Mouse (Mus musculus): ENCODE measurements around the gene Tspoap1. TPM values are rescaled to one million over a fixed set of nuclear protein-coding genes. Genes with fewer than 3 reads are reported as not detected.

The Tspoap1 gene
- total RNA-seq (2021): 100 to 1,000 TPM; 148 to 150 TPM

DNA sequence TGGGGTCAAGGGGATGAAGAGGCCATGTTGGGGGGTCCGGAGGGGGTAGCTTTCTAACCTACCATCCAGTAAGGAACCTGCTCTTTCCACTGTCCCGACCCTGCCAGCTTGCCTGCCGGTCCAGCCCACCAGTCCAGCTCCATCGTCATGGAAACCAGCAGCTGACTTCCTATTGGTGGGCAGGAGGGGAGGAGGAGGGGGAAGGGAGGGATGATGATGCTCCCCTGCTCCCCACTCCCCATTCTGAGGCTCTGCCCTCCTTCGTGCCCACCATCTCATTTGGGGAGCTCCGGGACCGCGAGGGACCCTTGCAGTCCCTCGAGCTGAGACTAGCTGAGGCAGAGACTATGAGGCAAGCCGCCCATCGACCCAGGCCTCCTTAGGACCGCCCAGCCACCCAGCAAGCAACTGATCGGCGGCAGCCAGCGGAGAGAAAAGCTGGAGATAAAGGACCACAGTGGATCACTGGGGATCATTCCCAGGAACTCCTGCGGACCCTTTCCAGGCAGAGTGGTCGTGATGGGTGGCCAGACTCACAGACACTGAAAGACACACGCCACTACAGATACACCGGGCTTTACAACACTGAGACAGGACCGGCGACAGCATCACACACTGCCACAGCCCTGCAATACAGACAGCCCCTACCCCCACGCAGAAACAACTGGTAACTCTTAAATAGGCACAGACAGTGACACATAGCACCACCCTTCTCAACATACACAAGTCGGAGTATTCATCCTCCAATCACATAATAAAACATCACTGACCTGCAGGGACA, at the start of gene Tspoap1:
Gene Tspoap1 (plus strand): TSS at position 241 of the 781 bp plus-strand sequence.
- intact Hi-C loops (cut with DNase I): no loop called here
- DNase-seq (ENCODE audit: extremely low spot score in 1 of 2, low spot score in 2 of 2): peak; percentile 82 to 86

- DNase-seq (ENCODE audit: extremely low spot score in 1 of 2, low spot score in 2 of 2): no peak
- intact Hi-C loops (cut with DNase I): no loop called here
Observed at GRCm38 (mm10) chr11:87712188-87712587, 48.2 kb upstream of the Tspoap1 start.

DNA sequence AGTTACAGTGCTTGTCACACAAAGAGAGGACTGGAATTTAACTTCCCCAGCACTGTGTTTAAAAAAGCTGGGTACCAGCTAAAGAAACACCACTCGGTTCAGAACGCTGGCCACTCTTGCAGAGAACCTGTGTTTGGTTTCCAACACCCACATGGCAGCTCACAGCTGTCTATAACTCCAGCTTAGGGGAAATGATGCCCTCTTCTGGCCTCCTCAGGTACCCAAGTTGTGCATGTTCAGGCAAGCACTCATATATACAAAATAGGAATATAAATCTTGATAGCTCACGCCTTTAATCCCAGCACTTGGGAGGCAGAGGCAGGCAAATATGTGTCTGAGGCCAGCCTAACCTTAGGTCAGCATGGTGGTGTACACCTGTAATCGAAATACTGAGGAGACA, 44.3 kb upstream of the Tspoap1 start:
- no peak for DNase-seq (ENCODE audit: extremely low spot score in 1 of 2, low spot score in 2 of 2)
- intact Hi-C loops (cut with DNase I): no loop called here

GRCm38 (mm10) chr11:87719526-87719925, 40.8 kb upstream of the Tspoap1 start:
- no peak for DNase-seq (ENCODE audit: extremely low spot score in 1 of 2, low spot score in 2 of 2)
- intact Hi-C loops (cut with DNase I): no loop called here

GRCm38 (mm10) chr11:87720324-87720723, 40.0 kb upstream of the Tspoap1 start:
- DNase-seq (ENCODE audit: extremely low spot score in 1 of 2, low spot score in 2 of 2): no peak
- intact Hi-C loops (cut with DNase I): no loop called here

GRCm38 (mm10) chr11:87720839-87721238, 39.5 kb upstream of the Tspoap1 start:
- intact Hi-C loops (cut with DNase I): no loop called here
- DNase-seq (ENCODE audit: extremely low spot score in 1 of 2, low spot score in 2 of 2): no peak

DNA sequence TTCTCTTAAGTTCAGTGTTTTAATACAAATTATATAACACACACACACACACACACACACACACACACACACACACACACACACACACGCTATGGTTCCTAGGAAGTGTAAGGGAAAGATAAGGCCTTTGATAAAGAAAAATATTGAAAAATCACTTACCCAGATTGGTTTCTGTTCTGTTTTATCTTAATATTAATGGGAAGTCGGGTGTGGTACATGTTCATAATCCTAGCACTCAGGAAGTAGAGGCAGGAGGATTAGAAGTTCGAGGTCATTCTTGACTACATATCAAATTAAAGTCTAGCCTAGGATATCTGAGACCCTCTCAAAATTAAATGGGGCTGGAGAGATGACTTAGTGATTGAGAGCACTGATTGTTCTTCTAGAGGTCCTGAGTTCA, 38.2 kb upstream of the Tspoap1 start:
- intact Hi-C loops (cut with DNase I): no loop called here
- DNase-seq (ENCODE audit: extremely low spot score in 1 of 2, low spot score in 2 of 2): no peak

DNA sequence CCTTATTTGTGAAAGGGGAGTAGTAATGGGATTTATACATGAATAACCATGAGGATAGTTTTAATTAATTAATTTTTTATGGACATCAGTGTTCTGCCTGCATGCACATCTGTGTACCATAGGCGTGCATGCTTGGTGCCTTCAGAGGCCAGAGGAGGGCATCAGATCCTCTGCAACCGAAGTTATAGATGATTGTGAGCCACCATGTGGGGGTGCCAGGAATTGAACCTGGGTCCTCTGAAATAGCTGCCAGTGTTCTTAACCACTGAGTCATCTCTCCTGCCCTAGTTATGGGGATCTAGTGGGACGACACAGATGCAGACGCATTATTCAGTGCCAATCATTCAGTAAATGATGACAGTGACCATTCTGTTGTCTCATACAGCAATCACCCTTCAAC, 37.5 kb upstream of the Tspoap1 start:
- intact Hi-C loops (cut with DNase I): no loop called here
- DNase-seq (ENCODE audit: extremely low spot score in 1 of 2, low spot score in 2 of 2): no peak

GRCm38 (mm10) chr11:87725515-87725914, 34.8 kb upstream of the Tspoap1 start:
- intact Hi-C loops (cut with DNase I): no loop called here
- DNase-seq (ENCODE audit: extremely low spot score in 1 of 2, low spot score in 2 of 2): no peak

DNA sequence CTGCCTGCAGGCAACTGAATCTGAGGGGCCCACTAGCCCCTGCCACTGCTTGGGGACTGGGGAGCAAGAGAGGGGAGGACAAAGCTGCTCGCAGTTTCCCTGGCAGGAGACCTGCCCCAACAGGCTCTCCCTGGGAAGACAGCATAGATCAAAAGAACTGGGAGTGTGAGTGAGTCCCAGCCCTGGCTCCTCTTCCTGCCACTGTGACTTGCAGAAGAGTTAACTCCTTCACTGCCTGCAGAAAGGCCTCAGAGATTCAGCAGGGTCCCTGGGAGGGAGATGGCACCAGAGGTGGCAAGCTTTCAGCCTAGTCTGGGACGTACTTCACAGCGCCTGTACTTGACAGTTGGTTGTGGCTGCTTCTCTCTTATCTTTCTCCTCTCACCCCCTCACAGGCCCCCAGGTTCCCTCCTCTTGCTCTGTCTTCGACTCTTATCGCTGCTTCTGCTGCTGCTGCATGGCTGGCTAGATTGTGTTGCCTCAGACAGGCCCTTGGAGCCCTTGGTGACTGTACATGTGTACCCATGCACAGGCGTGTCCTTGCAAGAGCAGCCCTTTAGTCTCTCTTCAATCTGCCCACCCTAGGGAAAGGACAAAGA, 34.3 kb upstream of the Tspoap1 start:
- intact Hi-C loops (cut with DNase I): no loop called here
- DNase-seq (ENCODE audit: extremely low spot score in 1 of 2, low spot score in 2 of 2): peak in 1 of 2 experiments; percentile 60

DNA sequence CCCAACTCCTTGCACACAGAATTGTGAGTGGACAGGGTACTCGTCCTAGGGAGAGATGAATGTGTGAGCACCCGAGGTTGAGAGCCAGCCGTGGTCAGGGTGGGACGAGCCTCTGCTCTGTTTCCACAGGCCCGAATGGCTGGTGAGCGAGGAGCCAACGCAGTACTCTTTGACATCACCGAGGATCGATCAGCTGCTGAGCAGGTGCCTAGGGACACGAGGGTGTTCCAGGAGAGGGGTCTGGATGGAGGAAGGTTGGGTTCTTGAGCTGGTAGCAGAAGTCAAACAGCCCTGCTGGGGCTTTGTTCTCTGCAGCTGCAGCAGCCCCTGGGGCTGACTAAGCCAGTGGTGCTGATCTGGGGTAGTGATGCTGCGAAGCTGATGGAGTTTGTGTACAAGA, 33.3 kb upstream of the Tspoap1 start:
- no peak for DNase-seq (ENCODE audit: extremely low spot score in 1 of 2, low spot score in 2 of 2)
- intact Hi-C loops (cut with DNase I): no loop called here

- DNase-seq (ENCODE audit: extremely low spot score in 1 of 2, low spot score in 2 of 2): no peak
- intact Hi-C loops (cut with DNase I): no loop called here
Observed at GRCm38 (mm10) chr11:87727471-87727870, 32.9 kb upstream of the Tspoap1 start.

DNA sequence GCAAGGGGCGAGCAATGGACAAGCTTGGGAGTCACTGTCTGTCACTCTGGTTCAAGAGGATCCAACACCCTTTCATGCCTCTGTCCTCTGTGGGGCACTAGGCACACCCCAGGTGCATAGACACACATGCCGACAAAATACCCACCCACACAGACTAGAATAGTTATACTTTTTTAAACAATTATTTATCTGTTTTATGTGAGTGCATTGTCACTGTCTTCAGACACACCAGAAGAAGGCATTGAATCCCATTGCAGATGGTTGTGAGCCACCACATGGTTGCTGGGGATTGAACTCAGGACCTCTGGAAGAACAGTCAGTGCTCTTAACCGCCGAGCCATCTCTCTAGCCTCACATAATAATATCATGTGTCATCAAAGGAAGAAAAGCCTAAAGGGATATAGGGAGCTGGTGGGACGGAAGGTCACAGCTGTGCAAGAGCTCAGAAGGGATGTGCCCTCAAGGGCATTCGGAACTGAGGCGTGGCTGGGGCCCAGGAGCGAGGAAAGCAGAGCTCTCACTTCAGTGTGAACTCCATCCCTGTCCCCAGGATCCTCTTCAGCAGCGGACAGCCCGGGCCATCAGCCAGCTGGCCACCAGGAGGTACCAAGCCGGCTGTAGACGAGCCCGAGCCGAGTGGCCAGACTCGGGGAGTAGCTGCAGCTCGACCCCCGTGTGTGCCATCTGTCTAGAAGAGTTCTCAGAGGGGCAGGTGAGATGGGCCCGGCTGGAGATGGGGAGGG, 31.3 kb upstream of the Tspoap1 start:
- DNase-seq (ENCODE audit: extremely low spot score in 1 of 2, low spot score in 2 of 2): no peak
- intact Hi-C loops (cut with DNase I): no loop called here

GRCm38 (mm10) chr11:87729593-87730185, 30.7 kb upstream of the Tspoap1 start:
- intact Hi-C loops (cut with DNase I): no loop called here
- DNase-seq (ENCODE audit: extremely low spot score in 1 of 2, low spot score in 2 of 2): no peak

GRCm38 (mm10) chr11:87730652-87731310, 29.6 kb upstream of the Tspoap1 start:
- intact Hi-C loops (cut with DNase I): no loop called here
- DNase-seq (ENCODE audit: extremely low spot score in 1 of 2, low spot score in 2 of 2): no peak

- no peak for DNase-seq (ENCODE audit: extremely low spot score in 1 of 2, low spot score in 2 of 2)
- intact Hi-C loops (cut with DNase I): no loop called here
Observed at GRCm38 (mm10) chr11:87734346-87734745, 26.0 kb upstream of the Tspoap1 start.

GRCm38 (mm10) chr11:87735691-87736090, 24.6 kb upstream of the Tspoap1 start:
- DNase-seq (ENCODE audit: extremely low spot score in 1 of 2, low spot score in 2 of 2): no peak
- intact Hi-C loops (cut with DNase I): loop anchor here (5.0 kb wide), 1 partner anchor 73 kb away; the partner anchor contains the start of gene Rnf43

GRCm38 (mm10) chr11:87736647-87737134, 23.6 kb upstream of the Tspoap1 start:
- DNase-seq (ENCODE audit: extremely low spot score in 1 of 2, low spot score in 2 of 2): peak; percentile 25 to 79
- intact Hi-C loops (cut with DNase I): loop anchor here (5.0 kb wide), 1 partner anchor 74 kb away; the partner anchor contains the start of gene Rnf43
